8 mouse cellular contexts compared by ENCODE assay signal in the genomic region with DNA sequence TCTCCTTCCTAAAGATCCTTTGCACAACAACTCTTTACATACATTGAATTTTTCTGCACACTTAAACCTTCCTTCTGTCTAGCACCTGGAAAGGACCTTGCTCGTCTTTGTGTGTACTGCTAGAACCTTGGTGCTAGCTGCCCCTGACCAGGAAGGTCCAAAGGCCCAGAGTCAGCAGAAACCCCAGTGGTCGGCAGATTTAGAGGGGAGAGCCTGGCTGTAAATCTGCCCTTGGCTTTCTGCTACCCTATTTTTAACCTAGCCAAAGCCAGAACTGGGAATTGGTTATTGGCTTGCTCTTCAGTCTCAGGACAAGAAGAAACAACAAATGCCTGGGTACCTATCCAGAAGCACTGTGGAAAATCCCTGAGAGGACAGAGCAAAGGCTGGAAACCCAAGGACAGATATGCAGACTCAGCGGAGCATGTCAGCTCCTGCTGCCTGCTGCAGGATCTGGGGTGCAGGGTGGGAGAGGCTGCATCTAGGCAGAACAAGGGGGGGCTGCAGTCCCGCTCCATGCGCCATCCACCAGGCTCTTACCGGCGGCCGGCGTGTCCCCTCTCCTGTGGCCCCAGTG. TPM values are rescaled to one million over a fixed set of nuclear protein-coding genes. Genes with fewer than 3 reads are reported as not detected.
DNase-seq lines count a peak whose midpoint lies in the region; ATAC-seq and TF ChIP-seq lines count a peak whose summit lies in the region.

No protein-coding gene starts in this region.

- H3K9ac ChIP-seq in limb, embryonic 13.5 days: peak overlapping the region; percentile 70
- peak overlapping the region; percentile 64 for H3K9ac ChIP-seq in stomach, embryonic 16.5 days (ENCODE audit: low read length)

- H3K4me3 ChIP-seq in cerebellum, adult 2 months (replicated peaks; ENCODE audit: insufficient read depth, low read depth, low read length): peak overlapping the region; percentile 55
- H3K4me3 ChIP-seq in spleen, adult 2 months (ENCODE audit: extremely low read depth, insufficient read depth, insufficient read length): no peak overlapping the region
- peak overlapping the region; percentile 41 for H3K4me3 ChIP-seq in limb, embryonic 13.5 days
- H3K4me3 ChIP-seq in stomach, embryonic 16.5 days (replicated peaks; ENCODE audit: low read length): peak overlapping the region; percentile 41

- intact Hi-C loops in gastrocnemius, postnatal 14 days (cut with DNase I; ENCODE audit: low total_unique reads): no loop called here

- peak overlapping the region; percentile 74 for H3K4me2 ChIP-seq in limb, embryonic 13.5 days (replicated peaks)
- H3K4me2 ChIP-seq in stomach, embryonic 16.5 days (ENCODE audit: low read depth, low read length): peak overlapping the region; percentile 59

- H3K9me3 ChIP-seq in limb, embryonic 13.5 days: no peaks in the 10 kb centered on the region
- H3K9me3 ChIP-seq in stomach, embryonic 16.5 days (replicated peaks; ENCODE audit: control insufficient read depth, low read length): no peaks in the 10 kb centered on the region

- WGBS in cerebellum, adult 2 months: 2% methylated on average over 9 of the region's 9 CpGs
- 60% methylated on average over 9 of the region's 9 CpGs for WGBS in spleen, adult 2 months
- WGBS in limb, embryonic 13.5 days: 17% methylated on average over 9 of the region's 9 CpGs
- 26% methylated on average over 9 of the region's 9 CpGs for WGBS in stomach, embryonic 16.5 days

- no peak; the same call in 1 of the 2 replicates for TF ChIP-seq POLR2A in cerebellum, adult 2 months (IDR thresholded peaks at IDR 0.05; ENCODE audit: borderline replicate concordance, insufficient read depth, low read length)
- TF ChIP-seq POLR2A in spleen, adult 2 months (IDR thresholded peaks at IDR 0.05; ENCODE audit: low read depth, low read length): no peak

- H3K4me1 ChIP-seq in cerebellum, adult 2 months (ENCODE audit: control insufficient read depth, insufficient read depth, low read length): peaks cover 47% of the 10 kb centered on the region
- H3K4me1 ChIP-seq in spleen, adult 2 months (ENCODE audit: control insufficient read depth, insufficient read depth, insufficient read length): peaks cover 66% of the 10 kb centered on the region
- H3K4me1 ChIP-seq in limb, embryonic 13.5 days: peaks cover 68% of the 10 kb centered on the region
- peaks cover 60% of the 10 kb centered on the region for H3K4me1 ChIP-seq in stomach, embryonic 16.5 days (ENCODE audit: control insufficient read depth, insufficient read depth, low read length)

- H3K27ac ChIP-seq in cerebellum, adult 2 months (ENCODE audit: insufficient read depth, low read length): peak overlapping the region; percentile 91
- H3K27ac ChIP-seq in spleen, adult 2 months (ENCODE audit: insufficient read depth, low read length): peak overlapping the region; percentile 45
- H3K27ac ChIP-seq in limb, embryonic 13.5 days: peak overlapping the region; percentile 65
- peak overlapping the region; percentile 82 for H3K27ac ChIP-seq in stomach, embryonic 16.5 days (ENCODE audit: low read length)

- 0 out of 2 replicates have a peak, but pooled peaks cover 2% of the 10 kb centered on the region for H3K36me3 ChIP-seq in spleen, adult 2 months (ENCODE audit: control insufficient read depth, insufficient read depth, low read length)
- no peaks in the 10 kb centered on the region for H3K36me3 ChIP-seq in limb, embryonic 13.5 days
- H3K36me3 ChIP-seq in stomach, embryonic 16.5 days (ENCODE audit: control insufficient read depth, insufficient read depth, low read length): no peaks in the 10 kb centered on the region

- TF ChIP-seq CTCF in cerebellum, adult 2 months (IDR thresholded peaks at IDR 0.05; ENCODE audit: borderline replicate concordance, insufficient read depth, low read depth, low read length): no peak
- TF ChIP-seq CTCF in spleen, adult 2 months (IDR thresholded peaks at IDR 0.05; ENCODE audit: extremely low read depth, insufficient read depth, insufficient read length, insufficient replicate concordance): no peak

- H3K27me3 ChIP-seq in cerebellum, adult 2 months (ENCODE audit: control insufficient read depth, insufficient read depth, low read length): no peaks in the 10 kb centered on the region
- no peaks in the 10 kb centered on the region for H3K27me3 ChIP-seq in spleen, adult 2 months (ENCODE audit: control insufficient read depth, insufficient read depth, low read length)
- H3K27me3 ChIP-seq in limb, embryonic 13.5 days: no peaks in the 10 kb centered on the region
- no peaks in the 10 kb centered on the region for H3K27me3 ChIP-seq in stomach, embryonic 16.5 days (ENCODE audit: control insufficient read depth, insufficient read depth, low read length)

- 0 out of 2 replicates have a peak, but pooled peaks have one; percentile 3 for ATAC-seq in limb, embryonic 13.5 days (ENCODE audit: low FRiP score, low read depth)
- peak; percentile 59 for ATAC-seq in stomach, embryonic 16.5 days (ENCODE audit: insufficient read depth, low FRiP score)

- DNase-seq in cerebellum, adult 2 months: peak in 1 of 2 experiments; percentile 85
- DNase-seq in cerebellum, postnatal 36 days: no peak
- DNase-seq in spleen, adult 2 months (ENCODE audit: low read depth in 1 of 2, low spot score in 2 of 2): no peak
- DNase-seq in spleen, adult 12 weeks (ENCODE audit: low spot score): no peak
- no peak for DNase-seq in gastrocnemius, postnatal 14 days
- DNase-seq in thymus, adult 18-20 months: no peak

RNA-seq across cellular contexts. Expression of gene Cyth1, which starts 46.5 kb away (rescaled TPM):
- polyA plus RNA-seq in cerebellum, adult 2 months (2012; rRNA removed): 89.8 and 93.9 TPM in 2 replicates
- 47.7 and 57.3 TPM in 2 replicates for polyA plus RNA-seq in spleen, adult 2 months (2012; rRNA removed)
- polyA plus RNA-seq in limb, embryonic 13.5 days (2015; fragmentation: Nextera tagmentation; extraction: Ambion mirVana): 15.9 and 17.1 TPM in 2 replicates
- polyA plus RNA-seq in stomach, embryonic 16.5 days (2015; fragmentation: Nextera tagmentation; extraction: Ambion mirVana): 10.6 and 12.2 TPM in 2 replicates
- 10 to 100 TPM; 23.3 to 31.2 TPM for total RNA-seq in gastrocnemius, postnatal 14 days (2021)
